Mouse (Mus musculus) CD4-positive, CD25-positive, alpha-beta regulatory T cell, adult 9 weeks (primary cell): ENCODE data around the gene Apob. TPM values are rescaled to one million over a fixed set of nuclear protein-coding genes. Genes with fewer than 3 reads are reported as not detected.

Source experiments
- polyA plus RNA-seq: library from polyadenylated mRNA; unstranded; fragments of 100-300 nt; shearing (Covaris generic); gene quantifications from one replicate; pipeline ENCODE4 v1.2.1, GENCODE M21; 2017

Apob gene
- 0.10 TPM for polyA plus RNA-seq

DNA sequence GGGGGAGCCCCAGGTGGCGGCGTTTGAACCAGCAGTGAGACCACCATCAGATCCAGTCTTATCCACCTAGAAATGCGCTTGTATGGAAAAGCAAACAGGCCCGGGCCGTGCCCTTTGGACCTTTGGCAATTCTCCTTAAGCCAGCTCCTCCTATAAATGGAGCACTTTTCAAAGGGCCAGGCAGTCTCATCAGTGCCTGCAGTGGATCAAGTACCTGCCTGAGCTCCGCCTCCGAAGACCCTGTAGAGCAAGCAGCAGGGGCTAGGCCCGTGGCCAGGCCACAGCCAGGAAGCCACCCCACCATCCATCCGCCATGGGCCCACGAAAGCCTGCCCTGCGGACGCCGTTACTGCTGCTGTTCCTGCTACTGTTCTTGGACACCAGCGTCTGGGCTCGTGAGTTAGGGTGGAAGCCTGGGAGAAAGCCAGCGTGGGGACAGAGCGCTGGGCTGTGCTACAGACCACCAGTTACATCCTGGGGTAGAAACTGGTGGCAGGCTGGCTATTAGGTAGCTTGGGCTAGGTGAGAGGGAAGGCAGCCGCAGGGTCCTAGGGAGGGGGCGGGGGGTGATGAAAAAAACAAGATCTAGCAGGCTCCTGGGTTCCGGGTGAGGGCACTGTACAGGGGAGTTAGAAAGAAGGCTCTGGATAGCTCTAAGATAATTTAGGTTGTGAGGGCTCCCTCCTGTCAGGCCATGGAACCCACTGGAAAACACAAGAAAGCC, at the start of gene Apob:
Gene Apob (plus strand): TSS at position 183 of the 724 bp plus-strand sequence.

Other genes with a start within 250 kb of the Apob start
- 97.8 TPM for gene Ldah, start 230.5 kb downstream of the Apob start, polyA plus RNA-seq